Mouse (Mus musculus): ENCODE measurements around the gene Atm.

- TF ChIP-seq POLR2A (IDR thresholded peaks at IDR 0.05; ENCODE audit: borderline replicate concordance, insufficient read depth, low read length) (no peak), CTCF (IDR thresholded peaks at IDR 0.05; ENCODE audit: borderline replicate concordance, insufficient read depth, low read depth, low read length) (no peak)
Measured at GRCm38 (mm10) chr9:53408548-53408947, 128.0 kb downstream of the Atm start.
